Mouse (Mus musculus) heart, adult 2 months (tissue): ENCODE results near the gene Traf3ip1.

ENCODE experiments used
- CTCF ChIP-seq: fragments of 200-600 bp; IDR thresholded peaks from 2 replicates; pipeline ENCODE4 v1.8.1; 2022; ENCODE audit warnings: antibody characterized with exemption, mild to moderate bottlenecking, moderate library complexity
- EP300 ChIP-seq: fragments of 200-500 bp; IDR thresholded peaks from 2 replicates; pipeline ENCODE4 v1.6.1; 2011; ENCODE audit warnings: low read depth, low read length, control low read depth; ENCODE audit not compliant: insufficient read depth

DNA sequence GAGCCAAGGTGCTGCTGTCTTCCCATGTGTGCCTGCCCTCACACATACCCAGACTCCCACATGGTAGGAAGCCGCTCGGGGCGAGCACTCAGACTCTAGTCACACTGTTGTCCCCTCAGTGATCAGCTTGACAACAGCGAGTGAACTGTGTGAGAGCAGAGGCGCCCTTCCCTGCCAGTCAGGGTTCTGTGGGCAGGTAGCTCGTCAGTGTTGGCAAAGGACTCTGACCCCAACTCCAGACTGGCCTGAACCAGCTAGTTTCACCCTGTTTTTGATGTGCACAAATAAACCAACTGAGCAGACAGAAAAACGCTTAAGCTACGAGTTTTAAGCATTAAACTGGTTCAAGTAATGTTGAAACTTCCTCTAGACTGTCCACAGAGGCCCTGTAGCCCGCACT lies 35.7 kb downstream of the Traf3ip1 start:
- no peak for TF ChIP-seq EP300
- TF ChIP-seq CTCF: no peak
